9 mouse cellular contexts compared by ENCODE assay signal in the genomic region with DNA sequence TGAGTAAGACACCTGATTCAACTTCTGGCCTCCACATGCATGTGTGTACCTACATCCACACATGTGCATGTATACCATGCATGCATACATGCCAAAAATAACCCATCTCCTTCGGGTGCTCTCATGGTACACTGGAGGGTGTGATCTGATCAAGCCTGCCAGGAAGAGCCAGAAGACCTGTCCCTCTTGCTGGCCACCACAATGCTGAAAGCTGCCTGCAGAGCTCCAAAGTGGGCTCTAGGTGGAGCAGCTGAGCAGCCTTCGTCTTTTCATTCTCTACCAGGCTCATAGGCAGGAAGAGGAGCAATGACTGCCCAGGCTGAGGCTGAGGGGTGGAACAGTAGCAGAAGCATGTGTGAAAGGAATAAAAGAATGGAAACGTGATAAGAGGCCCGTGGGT. TPM values are rescaled to one million over a fixed set of nuclear protein-coding genes. Genes with fewer than 3 reads are reported as not detected.
A peak's percentile ranks its signal among the peaks of the same experiment; 100 is the strongest.
DNase-seq lines count a peak whose midpoint lies in the region; ATAC-seq and TF ChIP-seq lines count a peak whose summit lies in the region.
"Had no signal": no experiment of that assay in that cellular context is flagged by ENCODE, and none has a peak within 500 bp of the region (broad histone marks: within the 10 kb centered on the region; RNA-seq: fewer than 3 reads in every experiment).

No protein-coding gene starts in this region.

- no peaks in the 10 kb centered on the region for H3K36me3 ChIP-seq in forebrain, embryonic 12.5 days (replicated peaks)
- H3K36me3 ChIP-seq in kidney, embryonic 15.5 days = no peaks in the 10 kb centered on the region
- H3K36me3 ChIP-seq in neural tube, embryonic 15.5 days = no peaks in the 10 kb centered on the region
- H3K36me3 ChIP-seq: limb, embryonic 13.5 days had no signal

- H3K27me3 ChIP-seq in forebrain, embryonic 12.5 days = peaks cover 3% of the 10 kb centered on the region; the same call in 1 of the 2 replicates
- H3K27me3 ChIP-seq in kidney, embryonic 15.5 days = no peaks in the 10 kb centered on the region
- no peaks in the 10 kb centered on the region for H3K27me3 ChIP-seq in neural tube, embryonic 15.5 days (replicated peaks)
- H3K27me3 ChIP-seq: limb, embryonic 13.5 days had no signal

- peak; percentile 92 for TF ChIP-seq CTCF in lung, adult 2 months (IDR thresholded peaks at IDR 0.05; ENCODE audit: insufficient read depth, low read length)

- no peak overlapping the region for H3K27ac ChIP-seq in forebrain, embryonic 12.5 days
- H3K27ac ChIP-seq in kidney, embryonic 15.5 days = no peak overlapping the region
- no peak overlapping the region for H3K27ac ChIP-seq in neural tube, embryonic 15.5 days (replicated peaks)
- H3K27ac ChIP-seq: limb, embryonic 13.5 days had no signal

- no peak overlapping the region for H3K9ac ChIP-seq in forebrain, embryonic 12.5 days
- no peak overlapping the region for H3K9ac ChIP-seq in kidney, embryonic 15.5 days
- no peak overlapping the region for H3K9ac ChIP-seq in neural tube, embryonic 15.5 days (replicated peaks)
- H3K9ac ChIP-seq: limb, embryonic 13.5 days had no signal

- H3K4me2 ChIP-seq in forebrain, embryonic 12.5 days = no peak overlapping the region
- no peak overlapping the region for H3K4me2 ChIP-seq in kidney, embryonic 15.5 days
- no peak overlapping the region for H3K4me2 ChIP-seq in neural tube, embryonic 15.5 days
- H3K4me2 ChIP-seq: limb, embryonic 13.5 days had no signal

- no peaks in the 10 kb centered on the region for H3K4me1 ChIP-seq in forebrain, embryonic 12.5 days
- no peaks in the 10 kb centered on the region for H3K4me1 ChIP-seq in kidney, embryonic 15.5 days
- no peaks in the 10 kb centered on the region for H3K4me1 ChIP-seq in lung, adult 2 months (ENCODE audit: control insufficient read depth, insufficient read depth, low read length)
- no peaks in the 10 kb centered on the region for H3K4me1 ChIP-seq in neural tube, embryonic 15.5 days
- H3K4me1 ChIP-seq: limb, embryonic 13.5 days had no signal

- WGBS in forebrain, embryonic 12.5 days = 8% methylated on average over 4 of the region's 4 CpGs
- WGBS in kidney, embryonic 15.5 days = 6% methylated on average over 4 of the region's 4 CpGs
- WGBS in lung, adult 2 months = 4% methylated on average over 4 of the region's 4 CpGs
- 6% methylated on average over 4 of the region's 4 CpGs for WGBS in neural tube, embryonic 15.5 days

- H3K9me3 ChIP-seq in forebrain, embryonic 12.5 days = no peaks in the 10 kb centered on the region
- 0 out of 2 replicates have a peak, but pooled peaks cover 3% of the 10 kb centered on the region for H3K9me3 ChIP-seq in kidney, embryonic 15.5 days (replicated peaks)
- no peaks in the 10 kb centered on the region for H3K9me3 ChIP-seq in neural tube, embryonic 15.5 days (replicated peaks)
- H3K9me3 ChIP-seq: limb, embryonic 13.5 days had no signal

- no peak for DNase-seq in cerebellum, adult 11 months
- DNase-seq in c-Kit-positive CD71-positive TER-119-negative erythroid progenitor cells, embryonic 14.5 days (ENCODE audit: low read depth) = peak; percentile 15
- no peak for DNase-seq in lung, adult 2 months

- peak; percentile 68 for ATAC-seq in cerebellum, adult (ENCODE audit: insufficient number of reproducible peaks, low FRiP score, low TSS enrichment)
- ATAC-seq in CD4-positive, CD25-positive, alpha-beta regulatory T cell, adult 4 months = peak; percentile 54
- ATAC-seq in forebrain, embryonic 12.5 days (ENCODE audit: low FRiP score) = peak; percentile 73
- ATAC-seq in kidney, embryonic 15.5 days (replicated peaks; ENCODE audit: low FRiP score) = peak; percentile 58; the same call in 1 of the 2 replicates
- peak; percentile 53; the same call in 1 of the 2 replicates for ATAC-seq in neural tube, embryonic 15.5 days (ENCODE audit: low FRiP score)

- TF ChIP-seq POLR2A in lung, adult 2 months (IDR thresholded peaks at IDR 0.05; ENCODE audit: borderline replicate concordance, extremely low read depth, low read depth, low read length) = no peak

- no peak overlapping the region for H3K4me3 ChIP-seq in forebrain, embryonic 12.5 days (replicated peaks)
- no peak overlapping the region for H3K4me3 ChIP-seq in kidney, embryonic 15.5 days (replicated peaks)
- no peak overlapping the region for H3K4me3 ChIP-seq in lung, adult 2 months (replicated peaks; ENCODE audit: extremely low read depth, low read depth, low read length)
- H3K4me3 ChIP-seq in neural tube, embryonic 15.5 days (replicated peaks) = no peak overlapping the region
- H3K4me3 ChIP-seq: limb, embryonic 13.5 days had no signal

RNA-seq across cellular contexts. Expression of gene Arhgap40, which starts 21.5 kb away (rescaled TPM):
- polyA plus RNA-seq in CD4-positive, CD25-positive, alpha-beta regulatory T cell, adult 4 months (2017; shearing (Covaris generic)) = not detected
- polyA plus RNA-seq in forebrain, embryonic 12.5 days (2016; fragmentation: Nextera tagmentation; extraction: Ambion mirVana) = 0.36 and 0.81 TPM in 2 replicates
- 0.27 and 0.41 TPM in 2 replicates for polyA plus RNA-seq in kidney, embryonic 15.5 days (2015; fragmentation: Nextera tagmentation; extraction: Ambion mirVana)
- polyA plus RNA-seq in lung, adult 2 months (2012; rRNA removed) = 0.81 and 5.6 TPM in 2 replicates
- 0.75 and 1.2 TPM in 2 replicates for polyA plus RNA-seq in neural tube, embryonic 15.5 days (2015; fragmentation: Nextera tagmentation; extraction: Ambion mirVana)

RNA-seq across cellular contexts. Expression of gene Adig, which starts 31.7 kb away (rescaled TPM):
- not detected for polyA plus RNA-seq in CD4-positive, CD25-positive, alpha-beta regulatory T cell, adult 4 months (2017; shearing (Covaris generic))
- polyA plus RNA-seq in forebrain, embryonic 12.5 days (2016; fragmentation: Nextera tagmentation; extraction: Ambion mirVana) = not detected in 2 replicates
- not detected in 2 replicates for polyA plus RNA-seq in kidney, embryonic 15.5 days (2015; fragmentation: Nextera tagmentation; extraction: Ambion mirVana)
- 12.1 and 13.2 TPM in 2 replicates for polyA plus RNA-seq in lung, adult 2 months (2012; rRNA removed)
- polyA plus RNA-seq in neural tube, embryonic 15.5 days (2015; fragmentation: Nextera tagmentation; extraction: Ambion mirVana) = not detected in 2 replicates

Comparison
In these comparisons a context has a peak if more than half of its experiments do, and no peak if none do; other contexts are left out.
1. RNA of gene Adig, which starts 31.7 kb away (polyA plus RNA-seq): 12.1 to 13.2 TPM in lung, adult 2 months; not detected in forebrain, embryonic 12.5 days, not detected in neural tube, embryonic 15.5 days, not detected in CD4-positive, CD25-positive, alpha-beta regulatory T cell, adult 4 months and not detected in kidney, embryonic 15.5 days; every median in the first group is over 10 times any median in the second.
2. Peak in every context shown above with its lines, with median percentiles within 50 percentile points of each other: ATAC-seq.